Comparison of ENCODE assay signal across 8 mouse cellular contexts in genomic region chr2:119758101-119758843, GRCm38 (mm10). TPM values are rescaled to one million over a fixed set of nuclear protein-coding genes. Genes with fewer than 3 reads are reported as not detected.
DNase-seq lines count a peak whose midpoint lies in the region; ATAC-seq lines count a peak whose summit lies in the region.

No protein-coding gene starts in this region.

- ATAC-seq in embryonic facial prominence, embryonic 15.5 days (ENCODE audit: insufficient number of reproducible peaks, low FRiP score, low TSS enrichment, low read depth): no peak
- peak; percentile 66; the same call in 1 of the 2 replicates for ATAC-seq in hindbrain, embryonic 15.5 days (ENCODE audit: low FRiP score, low read depth)
- ATAC-seq in liver, embryonic 16.5 days (ENCODE audit: low read depth): peak; percentile 16; the same call in 1 of the 2 replicates
- peak; percentile 59 for ATAC-seq in neural tube, embryonic 14.5 days (ENCODE audit: low read depth)

- H3K27me3 ChIP-seq in embryonic facial prominence, embryonic 15.5 days: peaks cover 79% of the 10 kb centered on the region
- peaks cover 54% of the 10 kb centered on the region for H3K27me3 ChIP-seq in hindbrain, embryonic 15.5 days
- peaks cover 70% of the 10 kb centered on the region for H3K27me3 ChIP-seq in liver, embryonic 16.5 days (ENCODE audit: control insufficient read depth, insufficient read depth, low read depth, low read length)
- peaks cover 35% of the 10 kb centered on the region for H3K27me3 ChIP-seq in neural tube, embryonic 14.5 days (ENCODE audit: control insufficient read depth, insufficient read depth, low read length)

- H3K27ac ChIP-seq in embryonic facial prominence, embryonic 15.5 days (replicated peaks): no peak overlapping the region
- H3K27ac ChIP-seq in hindbrain, embryonic 15.5 days (replicated peaks): no peak overlapping the region
- H3K27ac ChIP-seq in liver, embryonic 16.5 days (ENCODE audit: low read length): no peak overlapping the region
- H3K27ac ChIP-seq in neural tube, embryonic 14.5 days (ENCODE audit: low read depth, low read length): no peak overlapping the region

- peak overlapping the region; percentile 100 for H3K4me2 ChIP-seq in embryonic facial prominence, embryonic 15.5 days (replicated peaks)
- H3K4me2 ChIP-seq in hindbrain, embryonic 15.5 days: peak overlapping the region; percentile 98
- H3K4me2 ChIP-seq in liver, embryonic 16.5 days (ENCODE audit: low read depth, low read length): peak overlapping the region; percentile 77
- peak overlapping the region; percentile 98 for H3K4me2 ChIP-seq in neural tube, embryonic 14.5 days (ENCODE audit: low read depth, low read length)

- H3K9ac ChIP-seq in embryonic facial prominence, embryonic 15.5 days: peak overlapping the region; percentile 15; the same call in 1 of the 2 replicates
- H3K9ac ChIP-seq in hindbrain, embryonic 15.5 days: peak overlapping the region; percentile 50
- H3K9ac ChIP-seq in liver, embryonic 16.5 days (ENCODE audit: low read depth, low read length): peak overlapping the region; percentile 3; the same call in 1 of the 2 replicates
- H3K9ac ChIP-seq in neural tube, embryonic 14.5 days (replicated peaks; ENCODE audit: low read depth, low read length): peak overlapping the region; percentile 53

- H3K4me1 ChIP-seq in embryonic facial prominence, embryonic 15.5 days: peaks cover 19% of the 10 kb centered on the region
- H3K4me1 ChIP-seq in hindbrain, embryonic 15.5 days (replicated peaks): peaks cover 14% of the 10 kb centered on the region
- peaks cover 8% of the 10 kb centered on the region; the same call in 1 of the 2 replicates for H3K4me1 ChIP-seq in liver, embryonic 16.5 days (ENCODE audit: control insufficient read depth, low read depth, low read length)
- H3K4me1 ChIP-seq in neural tube, embryonic 14.5 days (ENCODE audit: control insufficient read depth, insufficient read depth, low read length): peaks cover 13% of the 10 kb centered on the region

- peaks cover 1% of the 10 kb centered on the region; the same call in 1 of the 2 replicates for H3K36me3 ChIP-seq in embryonic facial prominence, embryonic 15.5 days
- no peaks in the 10 kb centered on the region for H3K36me3 ChIP-seq in hindbrain, embryonic 15.5 days
- no peaks in the 10 kb centered on the region for H3K36me3 ChIP-seq in liver, embryonic 16.5 days (ENCODE audit: control insufficient read depth, insufficient read depth)
- no peaks in the 10 kb centered on the region for H3K36me3 ChIP-seq in neural tube, embryonic 14.5 days (ENCODE audit: control insufficient read depth, insufficient read depth, low read length)

- peak; percentile 13 for DNase-seq in gastrocnemius, postnatal 25 days
- DNase-seq in gastrocnemius, adult 18-20 months (ENCODE audit: low spot score): no peak
- peak; percentile 43 for DNase-seq in adrenal gland, postnatal 25 days
- no peak for DNase-seq in adipocyte (ENCODE audit: low spot score)

- WGBS in embryonic facial prominence, embryonic 15.5 days: under 1% methylated on average over 72 of the region's 77 CpGs
- under 1% methylated on average over 64 of the region's 77 CpGs for WGBS in hindbrain, embryonic 15.5 days
- 1% methylated on average over 50 of the region's 77 CpGs for WGBS in liver, embryonic 16.5 days (ENCODE audit: insufficient replicate concordance)
- WGBS in neural tube, embryonic 14.5 days: under 1% methylated on average over 62 of the region's 77 CpGs

- peak overlapping the region; percentile 57 for H3K4me3 ChIP-seq in embryonic facial prominence, embryonic 15.5 days (replicated peaks)
- peak overlapping the region; percentile 56 for H3K4me3 ChIP-seq in hindbrain, embryonic 15.5 days
- peak overlapping the region; percentile 61 for H3K4me3 ChIP-seq in liver, embryonic 16.5 days (ENCODE audit: low read depth, low read length)
- peak overlapping the region; percentile 54 for H3K4me3 ChIP-seq in neural tube, embryonic 14.5 days (ENCODE audit: low read depth, low read length)

- H3K9me3 ChIP-seq in embryonic facial prominence, embryonic 15.5 days (replicated peaks): no peaks in the 10 kb centered on the region
- H3K9me3 ChIP-seq in hindbrain, embryonic 15.5 days: no peaks in the 10 kb centered on the region
- no peaks in the 10 kb centered on the region for H3K9me3 ChIP-seq in liver, embryonic 16.5 days (replicated peaks; ENCODE audit: control insufficient read depth, low read length)
- no peaks in the 10 kb centered on the region for H3K9me3 ChIP-seq in neural tube, embryonic 14.5 days (ENCODE audit: control insufficient read depth, low read length)

RNA-seq across cellular contexts. Expression of gene Ltk, which starts 2.0 kb away (rescaled TPM):
- total RNA-seq in gastrocnemius, postnatal 25 days (2021): not detected
- not detected for total RNA-seq in gastrocnemius, adult 18-20 months (2021)
- 1.5 and 1.7 TPM in 2 replicates for total RNA-seq in adrenal gland, postnatal 25 days (2021)
- 0.24 and 0.49 TPM in 2 replicates for polyA plus RNA-seq in embryonic facial prominence, embryonic 15.5 days (2015; fragmentation: Nextera tagmentation; extraction: Ambion mirVana)
- 2.1 and 2.2 TPM in 2 replicates for polyA plus RNA-seq in hindbrain, embryonic 15.5 days (2015; fragmentation: Nextera tagmentation; extraction: Ambion mirVana)
- polyA plus RNA-seq in liver, embryonic 16.5 days (2015; fragmentation: Nextera tagmentation; extraction: Ambion mirVana): 0.05 and 0.06 TPM in 2 replicates
- polyA plus RNA-seq in neural tube, embryonic 14.5 days (2014; fragmentation: Nextera tagmentation; extraction: Ambion mirVana): 1.8 and 2.2 TPM in 2 replicates

RNA-seq across cellular contexts. Expression of gene Itpka, which starts 16.1 kb away (rescaled TPM):
- not detected for total RNA-seq in gastrocnemius, postnatal 25 days (2021)
- not detected for total RNA-seq in gastrocnemius, adult 18-20 months (2021)
- total RNA-seq in adrenal gland, postnatal 25 days (2021): 2.9 and 3.2 TPM in 2 replicates
- 1.7 and 2.0 TPM in 2 replicates for polyA plus RNA-seq in embryonic facial prominence, embryonic 15.5 days (2015; fragmentation: Nextera tagmentation; extraction: Ambion mirVana)
- polyA plus RNA-seq in hindbrain, embryonic 15.5 days (2015; fragmentation: Nextera tagmentation; extraction: Ambion mirVana): 0.37 and 0.56 TPM in 2 replicates
- polyA plus RNA-seq in liver, embryonic 16.5 days (2015; fragmentation: Nextera tagmentation; extraction: Ambion mirVana): 2.8 and 3.4 TPM in 2 replicates
- polyA plus RNA-seq in neural tube, embryonic 14.5 days (2014; fragmentation: Nextera tagmentation; extraction: Ambion mirVana): 0.15 and 0.19 TPM in 2 replicates

RNA-seq across cellular contexts. Expression of gene Rpap1, which starts 29.1 kb away (rescaled TPM):
- total RNA-seq in gastrocnemius, postnatal 25 days (2021): 10 to 100 TPM; 14.4 to 16.4 TPM
- 10 to 100 TPM; 14.6 to 16.6 TPM for total RNA-seq in gastrocnemius, adult 18-20 months (2021)
- 20.7 and 26.8 TPM in 2 replicates for total RNA-seq in adrenal gland, postnatal 25 days (2021)
- 24.5 and 25.8 TPM in 2 replicates for polyA plus RNA-seq in embryonic facial prominence, embryonic 15.5 days (2015; fragmentation: Nextera tagmentation; extraction: Ambion mirVana)
- 18.6 and 19.6 TPM in 2 replicates for polyA plus RNA-seq in hindbrain, embryonic 15.5 days (2015; fragmentation: Nextera tagmentation; extraction: Ambion mirVana)
- polyA plus RNA-seq in liver, embryonic 16.5 days (2015; fragmentation: Nextera tagmentation; extraction: Ambion mirVana): 7.4 and 9.1 TPM in 2 replicates
- polyA plus RNA-seq in neural tube, embryonic 14.5 days (2014; fragmentation: Nextera tagmentation; extraction: Ambion mirVana): 15.7 and 19.5 TPM in 2 replicates

RNA-seq across cellular contexts. Expression of gene Tyro3, which starts 39.3 kb away (rescaled TPM):
- under 1 TPM; 0.61 to 0.67 TPM for total RNA-seq in gastrocnemius, postnatal 25 days (2021)
- under 1 TPM; 0.27 to 0.95 TPM for total RNA-seq in gastrocnemius, adult 18-20 months (2021)
- total RNA-seq in adrenal gland, postnatal 25 days (2021): 4.5 and 7.2 TPM in 2 replicates
- polyA plus RNA-seq in embryonic facial prominence, embryonic 15.5 days (2015; fragmentation: Nextera tagmentation; extraction: Ambion mirVana): 31.2 and 31.8 TPM in 2 replicates
- polyA plus RNA-seq in hindbrain, embryonic 15.5 days (2015; fragmentation: Nextera tagmentation; extraction: Ambion mirVana): 27.1 and 27.7 TPM in 2 replicates
- polyA plus RNA-seq in liver, embryonic 16.5 days (2015; fragmentation: Nextera tagmentation; extraction: Ambion mirVana): 0.75 and 1.1 TPM in 2 replicates
- polyA plus RNA-seq in neural tube, embryonic 14.5 days (2014; fragmentation: Nextera tagmentation; extraction: Ambion mirVana): 18.7 and 21.6 TPM in 2 replicates

Comparison
In these comparisons a context has a peak if more than half of its experiments do, and no peak if none do; other contexts are left out.
1. DNase-seq: peak in gastrocnemius, postnatal 25 days (single experiment) and adrenal gland, postnatal 25 days (single experiment); none in gastrocnemius, adult 18-20 months (single experiment) and adipocyte (single experiment).
2. H3K9ac ChIP-seq: peak in every context shown above with its lines; median percentile 53 in neural tube, embryonic 14.5 days; 50 in hindbrain, embryonic 15.5 days; 15 in embryonic facial prominence, embryonic 15.5 days; 3 in liver, embryonic 16.5 days.
3. Peak in every context shown above with its lines, with median percentiles within 50 percentile points of each other: H3K4me2 ChIP-seq and H3K4me3 ChIP-seq.